Mouse (Mus musculus): ENCODE data around the gene Prtg. TPM values are rescaled to one million over a fixed set of nuclear protein-coding genes. Genes with fewer than 3 reads are reported as not detected.

The Prtg gene
- polyA plus RNA-seq, 1 experiment from 2014 or later = 0.19 TPM

DNA sequence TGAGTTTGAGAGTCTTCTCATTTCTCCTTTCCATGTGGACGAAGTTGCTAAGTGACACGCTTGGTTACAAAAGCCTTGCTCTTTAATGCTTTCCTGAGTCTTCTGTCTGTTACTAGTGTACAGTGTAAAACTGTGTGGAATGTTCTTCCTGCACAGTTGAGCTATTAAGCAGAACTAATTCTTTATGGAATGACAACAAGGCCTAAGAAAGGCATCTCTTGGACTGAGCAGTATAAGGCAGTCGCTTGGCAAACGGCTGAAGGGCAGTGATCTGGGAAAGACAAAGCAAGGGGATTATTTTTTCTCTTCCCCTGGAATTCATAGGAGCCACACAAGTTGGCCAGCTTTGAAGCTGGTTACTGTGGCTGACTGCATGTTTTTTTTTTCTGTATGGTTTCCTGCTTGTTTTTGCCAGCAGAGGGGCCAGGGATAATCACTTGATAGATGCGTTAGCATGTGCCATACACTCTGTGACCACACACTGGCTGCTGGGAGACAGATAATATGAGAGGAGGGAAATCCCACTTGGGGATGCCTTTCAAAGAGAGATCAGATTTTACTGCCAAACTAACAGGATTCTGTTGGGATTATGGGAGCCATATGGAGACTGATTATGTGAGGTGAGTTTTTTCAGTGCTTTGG, 22.1 kb downstream of the Prtg start:
- 40% methylated on average over 5 of the region's 5 CpGs for WGBS
- no peak overlapping the region for H3K4me3 ChIP-seq (replicated peaks; ENCODE audit: low read length)
- H3K9me3 ChIP-seq (ENCODE audit: control insufficient read depth, low read length) = no peaks in the 10 kb centered on the region
- no peak overlapping the region for H3K9ac ChIP-seq (replicated peaks; ENCODE audit: low read depth, low read length)
- H3K27ac ChIP-seq (ENCODE audit: low read length) = no peak overlapping the region
- no peaks in the 10 kb centered on the region for H3K4me1 ChIP-seq (replicated peaks; ENCODE audit: control insufficient read depth, insufficient read depth, low read length)
- no peaks in the 10 kb centered on the region for H3K27me3 ChIP-seq (replicated peaks; ENCODE audit: control insufficient read depth, insufficient read depth, low read length)
- H3K4me2 ChIP-seq (ENCODE audit: low read length) = no peak overlapping the region
- ATAC-seq = no peak
- H3K36me3 ChIP-seq (ENCODE audit: control insufficient read depth, insufficient read depth) = no peaks in the 10 kb centered on the region

DNA sequence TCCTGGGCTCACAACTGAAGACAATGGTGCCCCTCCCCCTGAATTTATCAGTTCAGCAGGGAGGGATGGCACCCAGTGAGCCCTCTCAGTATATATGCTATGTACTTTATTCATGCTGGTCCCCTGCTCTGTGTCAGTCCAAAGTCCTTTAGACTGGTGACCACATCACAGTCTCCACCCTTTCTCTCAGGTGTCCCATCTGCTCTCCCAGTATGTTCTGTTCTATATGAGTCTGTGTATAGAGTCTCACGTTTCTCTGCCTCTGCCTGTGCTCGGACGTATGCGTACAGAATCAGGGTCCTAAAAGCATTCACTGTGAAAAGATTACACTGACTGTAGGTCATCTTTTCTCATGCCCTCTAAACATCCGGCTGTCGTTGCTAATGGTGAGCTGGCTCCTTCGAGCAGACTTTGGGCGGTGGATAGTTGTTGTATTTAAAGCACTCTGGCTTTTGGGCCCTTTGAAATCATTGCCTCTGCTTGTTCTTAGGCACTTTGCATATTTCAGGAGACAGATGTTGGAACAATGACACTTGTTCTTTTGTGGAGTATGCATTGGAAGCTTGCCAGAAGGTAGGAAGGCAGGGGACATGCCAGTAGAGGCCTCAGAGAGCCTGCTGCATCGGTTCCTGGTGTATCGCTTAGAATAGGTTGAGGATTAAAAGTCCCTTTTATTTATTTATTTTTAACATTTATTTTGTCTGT, 27.5 kb downstream of the Prtg start:
- whole genome bisulfite sequencing = 7% methylated on average over 10 of the region's 10 CpGs
- no peak overlapping the region for H3K9ac ChIP-seq (replicated peaks; ENCODE audit: low read depth, low read length)
- no peak overlapping the region for H3K4me3 ChIP-seq (replicated peaks; ENCODE audit: low read length)
- H3K27me3 ChIP-seq (replicated peaks; ENCODE audit: control insufficient read depth, insufficient read depth, low read length) = no peaks in the 10 kb centered on the region
- peaks cover 7% of the 10 kb centered on the region for H3K4me1 ChIP-seq (replicated peaks; ENCODE audit: control insufficient read depth, insufficient read depth, low read length)
- H3K36me3 ChIP-seq (ENCODE audit: control insufficient read depth, insufficient read depth) = no peaks in the 10 kb centered on the region
- no peak; the same call in 1 of the 2 replicates for ATAC-seq
- H3K4me2 ChIP-seq (ENCODE audit: low read length) = no peak overlapping the region
- H3K9me3 ChIP-seq (ENCODE audit: control insufficient read depth, low read length) = no peaks in the 10 kb centered on the region
- H3K27ac ChIP-seq (ENCODE audit: low read length) = no peak overlapping the region

DNA sequence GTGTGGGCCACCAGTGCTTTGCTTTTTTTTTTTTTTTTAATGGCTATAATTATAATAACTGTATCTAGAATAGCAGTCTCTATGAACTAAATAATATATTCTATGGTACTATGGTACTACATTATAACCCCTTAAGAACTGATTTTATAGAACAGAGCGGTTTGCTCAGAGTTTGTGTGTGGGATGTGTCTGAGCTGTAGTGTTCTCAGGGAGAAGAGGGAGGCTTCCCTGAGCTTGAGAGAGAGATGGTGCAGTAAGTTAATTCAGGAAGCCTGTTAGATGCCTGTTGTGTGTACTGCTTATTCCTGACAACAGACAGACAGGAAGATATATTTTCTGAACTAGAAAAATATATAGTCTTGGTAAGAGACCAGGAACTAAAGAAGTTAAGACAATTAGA, 28.3 kb downstream of the Prtg start:
- Histone ChIP-seq H3K4me2 (ENCODE audit: low read length) (no peak overlapping the region), H3K27ac (ENCODE audit: low read length) (no peak overlapping the region), H3K4me3 (replicated peaks; ENCODE audit: low read length) (no peak overlapping the region), H3K9ac (replicated peaks; ENCODE audit: low read depth, low read length) (no peak overlapping the region), H3K36me3 (ENCODE audit: control insufficient read depth, insufficient read depth) (no peaks in the 10 kb centered on the region), H3K9me3 (ENCODE audit: control insufficient read depth, low read length) (no peaks in the 10 kb centered on the region), H3K4me1 (replicated peaks; ENCODE audit: control insufficient read depth, insufficient read depth, low read length) (peaks cover 7% of the 10 kb centered on the region), H3K27me3 (replicated peaks; ENCODE audit: control insufficient read depth, insufficient read depth, low read length) (no peaks in the 10 kb centered on the region)
- no peak for ATAC-seq
- WGBS = 90% methylated on average over 1 of the region's 1 CpGs

DNA sequence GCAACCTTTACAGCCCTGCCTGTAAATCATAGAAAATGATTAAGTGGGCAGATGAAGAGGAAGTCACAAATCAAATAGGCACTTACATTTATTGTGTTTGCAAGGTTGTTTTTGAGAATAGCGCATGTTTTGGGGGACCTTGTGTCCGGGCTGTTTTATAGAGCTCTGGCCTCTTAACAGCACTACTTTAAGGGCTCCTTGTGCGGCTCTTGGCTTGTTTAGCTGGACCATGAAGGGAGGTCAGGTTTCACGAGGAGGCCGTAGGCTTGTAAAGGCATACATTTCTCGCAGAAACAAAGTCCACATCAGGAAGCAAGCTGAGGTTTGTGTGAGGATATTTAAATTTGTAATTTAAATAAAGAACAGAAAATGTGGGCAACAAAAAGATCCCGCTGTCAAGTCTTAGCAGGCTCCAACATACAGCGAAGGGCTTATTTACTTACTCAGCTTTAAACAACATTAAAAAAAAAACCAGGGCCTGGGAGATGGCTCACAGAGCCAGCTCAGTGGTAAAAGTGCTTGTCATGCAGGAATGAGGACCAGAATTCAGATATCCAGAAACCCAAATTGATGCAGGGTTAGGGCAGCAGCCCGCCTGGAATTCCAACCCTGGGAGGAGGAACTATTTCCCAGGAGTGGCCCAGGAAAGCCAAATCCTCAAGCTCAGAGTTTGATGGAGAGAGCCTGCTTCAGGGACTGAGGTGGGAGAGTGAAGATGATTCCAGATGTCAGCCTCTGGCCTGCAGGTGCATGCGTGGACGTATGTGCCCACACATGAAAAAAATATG, 30.2 kb downstream of the Prtg start:
- ATAC-seq = no peak

DNA sequence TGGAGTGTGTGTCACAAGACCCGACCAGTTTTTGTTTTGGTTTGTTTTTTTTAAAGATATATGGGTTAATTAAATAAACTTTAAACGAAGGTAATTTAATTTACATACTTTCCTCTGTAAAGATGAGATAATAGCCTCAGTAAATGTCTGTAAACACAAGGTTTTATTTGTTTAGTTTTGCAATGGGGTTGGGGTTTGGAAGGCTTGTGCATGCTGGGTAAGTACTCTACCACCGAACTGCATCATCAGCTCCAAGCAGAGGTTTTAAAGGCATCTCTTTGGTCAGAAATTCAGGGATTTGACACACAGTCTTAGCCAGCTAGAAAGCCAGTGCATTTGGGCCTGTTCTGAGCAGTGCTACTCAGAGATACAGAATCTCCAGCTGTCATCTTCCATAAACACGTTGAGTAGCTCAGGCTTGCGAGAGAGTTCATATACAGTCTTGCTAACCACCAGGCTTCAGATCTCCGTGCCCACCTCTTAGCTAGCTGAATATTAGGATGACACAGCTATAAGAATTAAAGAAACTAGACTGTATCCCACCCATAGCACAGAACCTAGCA, 31.0 kb downstream of the Prtg start:
- Histone ChIP-seq H3K9me3 (ENCODE audit: control insufficient read depth, low read length) (no peaks in the 10 kb centered on the region), H3K4me1 (replicated peaks; ENCODE audit: control insufficient read depth, insufficient read depth, low read length) (peaks cover 7% of the 10 kb centered on the region), H3K27me3 (replicated peaks; ENCODE audit: control insufficient read depth, insufficient read depth, low read length) (no peaks in the 10 kb centered on the region), H3K27ac (ENCODE audit: low read length) (no peak overlapping the region), H3K36me3 (ENCODE audit: control insufficient read depth, insufficient read depth) (no peaks in the 10 kb centered on the region), H3K4me3 (replicated peaks; ENCODE audit: low read length) (no peak overlapping the region), H3K4me2 (ENCODE audit: low read length) (no peak overlapping the region), H3K9ac (replicated peaks; ENCODE audit: low read depth, low read length) (no peak overlapping the region)
- ATAC-seq = no peak
- 78% methylated on average over 6 of the region's 6 CpGs for WGBS

More for the DNA sequence above, 30.2 kb downstream of the Prtg start:
- H3K4me1 ChIP-seq (replicated peaks; ENCODE audit: control insufficient read depth, insufficient read depth, low read length) = peaks cover 7% of the 10 kb centered on the region
- H3K27ac ChIP-seq (ENCODE audit: low read length) = no peak overlapping the region
- no peak overlapping the region for H3K9ac ChIP-seq (replicated peaks; ENCODE audit: low read depth, low read length)
- H3K27me3 ChIP-seq (replicated peaks; ENCODE audit: control insufficient read depth, insufficient read depth, low read length) = no peaks in the 10 kb centered on the region
- H3K4me2 ChIP-seq (ENCODE audit: low read length) = no peak overlapping the region
- H3K4me3 ChIP-seq (replicated peaks; ENCODE audit: low read length) = no peak overlapping the region
- WGBS = 54% methylated on average over 11 of the region's 11 CpGs
- no peaks in the 10 kb centered on the region for H3K36me3 ChIP-seq (ENCODE audit: control insufficient read depth, insufficient read depth)
- no peaks in the 10 kb centered on the region for H3K9me3 ChIP-seq (ENCODE audit: control insufficient read depth, low read length)

DNA sequence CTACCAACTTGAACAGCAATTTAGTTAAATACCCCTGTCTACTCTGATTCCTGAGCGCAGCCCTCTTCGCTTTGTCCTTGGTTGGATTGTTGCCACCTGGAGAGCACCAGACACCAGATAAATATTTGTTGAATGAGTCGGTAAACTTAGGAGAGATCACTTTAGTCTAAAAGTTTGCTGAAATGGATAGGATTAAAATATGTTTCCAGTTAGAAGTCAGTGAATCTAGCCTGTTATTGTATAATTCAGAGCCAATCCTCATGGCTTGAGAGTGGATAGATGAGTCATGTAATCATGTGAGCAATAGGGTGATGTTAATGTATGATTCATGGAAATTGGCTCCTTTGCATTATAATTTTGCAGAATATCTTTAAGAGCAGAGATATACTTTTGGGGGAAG, 31.6 kb downstream of the Prtg start:
- ATAC-seq = no peak
- Histone ChIP-seq H3K4me2 (ENCODE audit: low read length) (no peak overlapping the region), H3K4me3 (replicated peaks; ENCODE audit: low read length) (no peak overlapping the region), H3K27ac (ENCODE audit: low read length) (no peak overlapping the region), H3K9ac (replicated peaks; ENCODE audit: low read depth, low read length) (no peak overlapping the region), H3K36me3 (ENCODE audit: control insufficient read depth, insufficient read depth) (no peaks in the 10 kb centered on the region), H3K9me3 (ENCODE audit: control insufficient read depth, low read length) (no peaks in the 10 kb centered on the region), H3K4me1 (replicated peaks; ENCODE audit: control insufficient read depth, insufficient read depth, low read length) (peaks cover 7% of the 10 kb centered on the region), H3K27me3 (replicated peaks; ENCODE audit: control insufficient read depth, insufficient read depth, low read length) (no peaks in the 10 kb centered on the region)
- 77% methylated on average over 3 of the region's 3 CpGs for WGBS

DNA sequence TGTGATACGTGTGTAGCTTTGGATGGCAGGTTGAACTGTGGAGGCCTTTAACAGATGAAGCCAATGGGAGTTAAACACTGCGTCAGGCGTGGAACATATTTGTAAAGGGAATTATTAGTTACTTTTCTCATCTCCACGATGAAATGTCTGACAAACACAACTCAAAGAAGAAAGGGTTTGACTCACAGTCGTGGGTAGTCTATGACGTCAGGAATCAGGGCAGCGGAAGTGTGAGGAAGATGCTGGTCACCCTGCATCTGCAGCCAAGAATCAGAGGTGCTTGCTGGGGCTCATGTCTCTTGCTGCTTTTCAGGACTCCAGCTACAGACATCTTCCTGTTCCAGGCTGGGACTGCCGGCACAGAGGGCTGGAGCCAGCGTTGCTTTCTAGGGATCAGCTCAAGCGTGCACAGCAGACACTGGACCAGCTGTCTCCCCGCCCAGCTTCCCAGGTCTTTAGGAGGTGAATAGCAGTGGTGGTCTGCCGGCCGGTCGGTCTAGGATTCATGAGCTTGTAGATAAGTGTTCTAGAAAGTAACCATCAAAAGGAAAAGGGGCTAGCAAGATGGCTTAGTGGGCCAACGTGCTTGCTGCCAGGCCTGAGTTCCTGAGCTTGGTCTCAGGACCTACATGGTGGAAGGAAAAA, 32.8 kb downstream of the Prtg start:
- no peak overlapping the region for H3K27ac ChIP-seq (ENCODE audit: low read length)
- H3K4me1 ChIP-seq (replicated peaks; ENCODE audit: control insufficient read depth, insufficient read depth, low read length) = peaks cover under 1% of the 10 kb centered on the region
- no peak overlapping the region for H3K9ac ChIP-seq (replicated peaks; ENCODE audit: low read depth, low read length)
- H3K4me2 ChIP-seq (ENCODE audit: low read length) = no peak overlapping the region
- H3K36me3 ChIP-seq (ENCODE audit: control insufficient read depth, insufficient read depth) = no peaks in the 10 kb centered on the region
- no peaks in the 10 kb centered on the region for H3K27me3 ChIP-seq (replicated peaks; ENCODE audit: control insufficient read depth, insufficient read depth, low read length)
- ATAC-seq = no peak
- no peaks in the 10 kb centered on the region for H3K9me3 ChIP-seq (ENCODE audit: control insufficient read depth, low read length)
- 86% methylated on average over 15 of the region's 15 CpGs for WGBS
- H3K4me3 ChIP-seq (replicated peaks; ENCODE audit: low read length) = no peak overlapping the region

DNA sequence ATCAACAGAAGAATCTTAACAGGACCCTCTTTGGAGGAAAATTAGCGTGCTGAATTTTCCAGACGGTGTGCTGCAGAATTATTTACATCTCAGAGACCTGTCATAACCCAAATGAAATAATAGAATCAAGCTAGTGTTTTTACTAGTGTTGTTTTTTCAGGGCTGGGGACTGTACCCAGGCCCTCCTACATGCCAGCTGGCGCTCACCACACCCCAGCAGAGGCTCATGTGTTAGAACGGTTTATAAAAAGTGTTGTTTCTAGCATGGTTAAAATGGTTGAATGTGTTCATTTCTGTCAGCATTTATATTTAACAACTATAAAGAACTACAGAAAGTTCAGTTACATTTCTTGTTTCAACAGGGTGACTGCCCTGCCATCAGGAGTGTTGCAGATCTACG, 37.8 kb downstream of the Prtg start:
- Histone ChIP-seq H3K27ac (ENCODE audit: low read length) (no peak overlapping the region), H3K36me3 (ENCODE audit: control insufficient read depth, insufficient read depth) (no peaks in the 10 kb centered on the region), H3K9me3 (ENCODE audit: control insufficient read depth, low read length) (no peaks in the 10 kb centered on the region), H3K4me2 (ENCODE audit: low read length) (no peak overlapping the region), H3K27me3 (replicated peaks; ENCODE audit: control insufficient read depth, insufficient read depth, low read length) (no peaks in the 10 kb centered on the region), H3K9ac (replicated peaks; ENCODE audit: low read depth, low read length) (no peak overlapping the region), H3K4me3 (replicated peaks; ENCODE audit: low read length) (no peak overlapping the region), H3K4me1 (replicated peaks; ENCODE audit: control insufficient read depth, insufficient read depth, low read length) (no peaks in the 10 kb centered on the region)
- WGBS = 89% methylated on average over 5 of the region's 5 CpGs
- ATAC-seq = no peak

DNA sequence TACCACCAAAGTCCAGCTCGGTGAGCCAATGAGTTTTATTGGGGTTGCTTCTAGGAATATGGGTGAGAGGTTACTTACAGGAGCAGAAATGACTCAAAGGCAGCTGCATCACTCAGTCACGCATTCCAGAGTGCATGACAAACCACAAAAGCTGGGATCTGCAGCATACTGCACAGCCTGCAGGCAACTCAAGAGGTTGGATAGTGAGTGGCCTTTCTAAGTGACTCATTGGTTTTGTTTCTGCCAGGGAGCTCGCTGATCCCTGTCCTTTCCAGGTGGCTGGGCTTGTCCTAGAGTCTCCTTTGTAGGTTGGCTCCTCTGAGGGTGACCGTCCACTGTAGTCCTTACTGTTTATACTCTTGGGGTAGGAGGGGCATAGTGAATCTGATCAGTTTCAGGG, 39.5 kb downstream of the Prtg start:
- H3K27ac ChIP-seq (ENCODE audit: low read length) = no peak overlapping the region
- H3K4me3 ChIP-seq (replicated peaks; ENCODE audit: low read length) = no peak overlapping the region
- no peaks in the 10 kb centered on the region for H3K9me3 ChIP-seq (ENCODE audit: control insufficient read depth, low read length)

More for the DNA sequence above, 39.5 kb downstream of the Prtg start:
- H3K27me3 ChIP-seq (replicated peaks; ENCODE audit: control insufficient read depth, insufficient read depth, low read length) = no peaks in the 10 kb centered on the region
- no peak for ATAC-seq
- no peak overlapping the region for H3K9ac ChIP-seq (replicated peaks; ENCODE audit: low read depth, low read length)
- no peaks in the 10 kb centered on the region for H3K4me1 ChIP-seq (replicated peaks; ENCODE audit: control insufficient read depth, insufficient read depth, low read length)
- 90% methylated on average over 4 of the region's 4 CpGs for WGBS
- H3K36me3 ChIP-seq (ENCODE audit: control insufficient read depth, insufficient read depth) = no peaks in the 10 kb centered on the region
- H3K4me2 ChIP-seq (ENCODE audit: low read length) = no peak overlapping the region

Measured in forebrain, embryonic 16.5 days (tissue).